Mouse (Mus musculus) lung, postnatal 36 days (tissue): ENCODE results near the gene Gsto2.
A peak's percentile ranks its signal among the peaks of the same experiment; 100 is the strongest.

ENCODE experiments used
- DNase-seq: peaks from one replicate; pipeline ENCODE4 v3.0.0; 2022; ENCODE audit warnings: mixed read lengths

Gsto2 gene

GRCm38 (mm10) chr19:47859180-47859579 is 6.2 kb upstream of the Gsto2 start:
- DNase-seq, result peak; percentile 45

- DNase-seq, result no peak
These were observed 2.8 kb upstream of the Gsto2 start for GRCm38 (mm10) chr19:47862581-47862980.

- DNase-seq, result no peak
These were observed 1.3 kb upstream of the Gsto2 start for GRCm38 (mm10) chr19:47864051-47864450.

GRCm38 (mm10) chr19:47864721-47865120 is 613 bp upstream of the Gsto2 start:
- no peak for DNase-seq

- no peak for DNase-seq
These were observed 2.4 kb downstream of the Gsto2 start for GRCm38 (mm10) chr19:47867628-47868175.

- DNase-seq, result no peak
These were observed 3.6 kb downstream of the Gsto2 start for GRCm38 (mm10) chr19:47868951-47869350.

GRCm38 (mm10) chr19:47869516-47869915 is 4.2 kb downstream of the Gsto2 start:
- DNase-seq, result no peak

- DNase-seq, result no peak
These were observed 4.8 kb downstream of the Gsto2 start for GRCm38 (mm10) chr19:47870102-47870666.

GRCm38 (mm10) chr19:47871515-47871914 is 6.2 kb downstream of the Gsto2 start:
- no peak for DNase-seq

- DNase-seq, result no peak
These were observed 10.9 kb downstream of the Gsto2 start for GRCm38 (mm10) chr19:47876252-47876651.

GRCm38 (mm10) chr19:47881538-47881937 is 16.2 kb downstream of the Gsto2 start:
- no peak for DNase-seq

GRCm38 (mm10) chr19:47882151-47882881 is 17.0 kb downstream of the Gsto2 start:
- peak; percentile 87 for DNase-seq

GRCm38 (mm10) chr19:47882882-47883254 is 17.5 kb downstream of the Gsto2 start:
- no peak for DNase-seq

GRCm38 (mm10) chr19:47884296-47885085 is 19.2 kb downstream of the Gsto2 start:
- DNase-seq, result no peak

- DNase-seq, result peak; percentile 71
These were observed 19.9 kb downstream of the Gsto2 start for GRCm38 (mm10) chr19:47885191-47885743.

GRCm38 (mm10) chr19:47885886-47886285 is 20.6 kb downstream of the Gsto2 start:
- DNase-seq, result no peak

GRCm38 (mm10) chr19:47886617-47887016 is 21.3 kb downstream of the Gsto2 start:
- DNase-seq, result peak; percentile 82

- DNase-seq, result peak; percentile 44
These were observed 22.1 kb downstream of the Gsto2 start for GRCm38 (mm10) chr19:47887417-47887816.

- DNase-seq, result peak; percentile 37
These were observed 22.7 kb downstream of the Gsto2 start for GRCm38 (mm10) chr19:47888037-47888436.

GRCm38 (mm10) chr19:47890489-47891130 is 25.3 kb downstream of the Gsto2 start:
- DNase-seq, result no peak

- DNase-seq, result peak; percentile 54
These were observed 26.4 kb downstream of the Gsto2 start for GRCm38 (mm10) chr19:47891562-47892312.

GRCm38 (mm10) chr19:47893092-47893491 is 27.8 kb downstream of the Gsto2 start:
- DNase-seq, result no peak
